Mouse (Mus musculus): ENCODE data around the gene Adamts6. TPM values are rescaled to one million over a fixed set of nuclear protein-coding genes. Genes with fewer than 3 reads are reported as not detected.

Gene Adamts6
- total RNA-seq, 2 experiments from 2014 or later = 3.5 to 3.7 TPM

Other genes with a start within 250 kb of the Adamts6 start
- 10 to 100 TPM; 77.8 to 81.4 TPM for gene Nln, start 178.2 kb upstream of the Adamts6 start, total RNA-seq (2021)
- gene Sgtb, start 178.1 kb upstream of the Adamts6 start, total RNA-seq (2021) = 10 to 100 TPM; 35.2 to 38.1 TPM
- 10 to 100 TPM; 47.3 to 50.4 TPM for gene Trappc13, start 109.4 kb upstream of the Adamts6 start, total RNA-seq (2021)
- gene Trim23, start 109.0 kb upstream of the Adamts6 start, total RNA-seq (2021) = 10 to 100 TPM; 52.2 to 53.0 TPM
- gene Cenpk, start 59.2 kb upstream of the Adamts6 start, total RNA-seq (2021) = 1 to 10 TPM; 3.4 to 5.1 TPM
- 10 to 100 TPM; 10.9 to 12.5 TPM for gene Ppwd1, start 59.0 kb upstream of the Adamts6 start, total RNA-seq (2021)